Mouse (Mus musculus): ENCODE results near the gene Celsr1. TPM values are rescaled to one million over a fixed set of nuclear protein-coding genes. Genes with fewer than 3 reads are reported as not detected.
"Not testable (repeated sequence)": the region's sequence is repeated elsewhere in the genome, so short reads cannot be mapped to it uniquely, and the experiment has no call there.

Celsr1 gene
- total and polyA plus RNA-seq, 2 experiments: 2.4 to 11.5 TPM

DNA sequence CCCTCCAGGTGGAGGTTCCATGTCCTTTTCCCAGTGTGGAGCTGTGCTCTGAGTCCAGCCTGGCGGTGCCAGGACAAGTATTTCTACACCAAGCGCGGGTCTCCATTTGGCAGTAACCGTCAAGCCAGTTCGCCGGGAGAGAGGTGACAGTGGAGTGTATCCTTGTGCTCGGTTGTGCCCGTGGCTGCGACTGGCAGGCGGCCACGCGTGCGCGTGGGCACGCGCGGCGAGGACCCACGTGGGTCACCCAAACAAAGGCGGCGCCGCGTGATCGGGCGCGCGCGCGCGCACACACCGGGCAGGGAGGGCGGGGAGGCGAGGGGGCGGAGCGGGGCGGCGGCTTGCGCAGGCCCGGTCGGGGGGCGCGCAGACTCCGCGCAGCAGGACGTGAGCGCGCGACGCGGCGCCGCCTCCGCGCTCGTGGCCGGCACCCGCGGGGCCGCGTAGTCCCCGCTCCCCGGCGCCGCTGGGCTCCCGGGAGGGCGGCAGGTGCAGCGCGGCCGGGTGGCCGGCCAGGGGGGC is 24.9 kb upstream of the Celsr1 start:
- H3K4me3 ChIP-seq (ENCODE audit: insufficient read depth, low read depth, low read length): peak overlapping the region; percentile 95
- no peaks in the 10 kb centered on the region for H3K27me3 ChIP-seq (ENCODE audit: control insufficient read depth, insufficient read depth, low read length)
- WGBS: 1% methylated on average over 53 of the region's 70 CpGs
- peak overlapping the region; percentile 97 for H3K9ac ChIP-seq (ENCODE audit: low read depth, low read length)
- H3K27ac ChIP-seq (replicated peaks; ENCODE audit: insufficient read depth, low read depth, low read length): no peak overlapping the region
- H3K36me3 ChIP-seq (ENCODE audit: control insufficient read depth, insufficient read depth, low read length): no peaks in the 10 kb centered on the region
- peak; percentile 67 for DNase-seq (ENCODE audit: extremely low read depth, low read depth, low spot score)
- H3K79me2 ChIP-seq (ENCODE audit: control insufficient read depth, insufficient read depth, low read length): peaks cover 4% of the 10 kb centered on the region; the same call in 1 of the 2 replicates
- TF ChIP-seq CTCF (IDR thresholded peaks at IDR 0.05; ENCODE audit: low read depth, low read length) (no peak), POLR2A (IDR thresholded peaks at IDR 0.05; ENCODE audit: extremely low read depth, insufficient read depth, low read length) (0 out of 2 replicates have a peak, but pooled peaks have one; percentile 2)
- peaks cover 5% of the 10 kb centered on the region for H3K4me1 ChIP-seq (ENCODE audit: control insufficient read depth, insufficient read depth, low read length)

DNA sequence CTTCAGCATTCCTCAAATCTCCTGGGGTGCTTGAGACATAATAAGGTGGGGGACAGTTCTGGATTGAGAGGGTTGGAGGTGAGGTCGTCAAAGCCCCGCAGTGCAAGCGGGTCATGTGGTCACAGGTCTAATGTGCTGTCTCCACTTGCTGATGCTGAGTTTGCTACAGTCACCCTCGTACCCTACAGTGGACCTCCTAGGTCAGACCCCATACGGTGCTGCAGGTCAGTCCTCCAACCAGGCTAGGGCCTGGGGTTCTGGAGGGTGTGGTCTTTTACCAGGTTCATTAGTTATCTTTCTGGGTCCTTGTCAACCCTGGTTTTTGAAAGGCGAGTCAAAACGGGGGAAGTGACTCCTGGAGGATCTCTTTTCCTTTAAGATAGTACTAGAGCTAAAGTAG is 24.3 kb upstream of the Celsr1 start:
- Histone ChIP-seq H3K79me2 (ENCODE audit: control insufficient read depth, insufficient read depth, low read length) (peaks cover 4% of the 10 kb centered on the region; the same call in 1 of the 2 replicates), H3K27me3 (ENCODE audit: control insufficient read depth, insufficient read depth, low read length) (no peaks in the 10 kb centered on the region), H3K4me1 (ENCODE audit: control insufficient read depth, insufficient read depth, low read length) (peaks cover 5% of the 10 kb centered on the region), H3K27ac (replicated peaks; ENCODE audit: insufficient read depth, low read depth, low read length) (no peak overlapping the region), H3K4me3 (ENCODE audit: insufficient read depth, low read depth, low read length) (peak overlapping the region; percentile 95; the same call in 1 of the 2 replicates), H3K36me3 (ENCODE audit: control insufficient read depth, insufficient read depth, low read length) (no peaks in the 10 kb centered on the region), H3K9ac (ENCODE audit: low read depth, low read length) (no peak overlapping the region; the same call in 1 of the 2 replicates)
- DNase-seq (ENCODE audit: extremely low read depth, low read depth, low spot score): no peak
- TF ChIP-seq POLR2A (IDR thresholded peaks at IDR 0.05; ENCODE audit: extremely low read depth, insufficient read depth, low read length) (no peak), CTCF (IDR thresholded peaks at IDR 0.05; ENCODE audit: low read depth, low read length) (no peak)
- 32% methylated on average over 7 of the region's 7 CpGs for WGBS

- peaks cover 5% of the 10 kb centered on the region for H3K4me1 ChIP-seq (ENCODE audit: control insufficient read depth, insufficient read depth, low read length)
- H3K79me2 ChIP-seq (ENCODE audit: control insufficient read depth, insufficient read depth, low read length): peaks cover 4% of the 10 kb centered on the region; the same call in 1 of the 2 replicates
- TF ChIP-seq POLR2A (IDR thresholded peaks at IDR 0.05; ENCODE audit: extremely low read depth, insufficient read depth, low read length): no peak
- no peak for TF ChIP-seq CTCF (IDR thresholded peaks at IDR 0.05; ENCODE audit: low read depth, low read length)
- H3K36me3 ChIP-seq (ENCODE audit: control insufficient read depth, insufficient read depth, low read length): no peaks in the 10 kb centered on the region
- no peaks in the 10 kb centered on the region for H3K27me3 ChIP-seq (ENCODE audit: control insufficient read depth, insufficient read depth, low read length)
- 45% methylated on average over 6 of the region's 6 CpGs for WGBS
- DNase-seq (ENCODE audit: extremely low read depth, low read depth, low spot score): no peak
- no peak within 1 kb of the TSS for H3K27ac ChIP-seq (replicated peaks; ENCODE audit: insufficient read depth, low read depth, low read length)
- H3K4me3 ChIP-seq (ENCODE audit: insufficient read depth, low read depth, low read length): peak within 1 kb of the TSS; percentile 95
- H3K9ac ChIP-seq (ENCODE audit: low read depth, low read length): peak within 1 kb of the TSS; percentile 68
Measured at GRCm38 (mm10) chr15:86057413-86057812, 23.8 kb upstream of the Celsr1 start, which contains the start of gene Gramd4. Gene Gramd4, plus strand, starts transcription at chr15:86057695.

DNA sequence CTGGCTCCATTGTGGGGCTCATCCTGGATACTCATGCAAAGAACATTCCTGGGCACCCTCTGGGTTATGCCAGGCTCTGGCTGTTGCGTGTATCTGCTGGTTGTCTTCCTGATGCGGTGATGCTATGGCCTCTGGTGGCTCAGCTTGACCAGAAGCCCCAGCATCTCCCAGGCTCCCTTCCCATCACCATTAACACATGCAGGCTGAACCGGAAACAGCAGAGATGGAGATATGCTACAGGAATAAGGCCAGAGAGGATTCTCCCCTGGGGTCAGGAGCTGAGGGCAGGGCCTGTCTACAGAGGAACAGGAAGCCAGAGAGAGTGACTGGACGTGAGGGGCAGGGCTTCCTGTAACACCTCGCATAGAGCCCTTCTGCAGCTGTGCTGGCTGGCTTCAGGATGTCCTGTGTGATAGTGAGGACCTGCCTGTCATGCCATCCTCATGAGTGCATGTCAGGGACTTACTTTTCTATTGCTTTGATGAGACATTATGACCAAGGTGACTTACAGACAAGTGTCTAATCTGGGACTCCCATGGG is 22.7 kb upstream of the Celsr1 start:
- Histone ChIP-seq H3K79me2 (ENCODE audit: control insufficient read depth, insufficient read depth, low read length) (peaks cover 4% of the 10 kb centered on the region; the same call in 1 of the 2 replicates), H3K4me3 (ENCODE audit: insufficient read depth, low read depth, low read length) (no peak overlapping the region), H3K27me3 (ENCODE audit: control insufficient read depth, insufficient read depth, low read length) (no peaks in the 10 kb centered on the region), H3K27ac (replicated peaks; ENCODE audit: insufficient read depth, low read depth, low read length) (no peak overlapping the region), H3K4me1 (ENCODE audit: control insufficient read depth, insufficient read depth, low read length) (peaks cover 5% of the 10 kb centered on the region), H3K36me3 (ENCODE audit: control insufficient read depth, insufficient read depth, low read length) (no peaks in the 10 kb centered on the region), H3K9ac (ENCODE audit: low read depth, low read length) (no peak overlapping the region)
- TF ChIP-seq CTCF (IDR thresholded peaks at IDR 0.05; ENCODE audit: low read depth, low read length): no peak
- 82% methylated on average over 5 of the region's 5 CpGs for WGBS
- DNase-seq (ENCODE audit: extremely low read depth, low read depth, low spot score): no peak

- not testable (repeated sequence) for H3K9ac ChIP-seq (ENCODE audit: low read depth, low read length); H3K4me3 ChIP-seq (ENCODE audit: insufficient read depth, low read depth, low read length); H3K27ac ChIP-seq (replicated peaks; ENCODE audit: insufficient read depth, low read depth, low read length); H3K36me3 ChIP-seq (ENCODE audit: control insufficient read depth, insufficient read depth, low read length); H3K79me2 ChIP-seq (ENCODE audit: control insufficient read depth, insufficient read depth, low read length); DNase-seq (ENCODE audit: extremely low read depth, low read depth, low spot score); H3K27me3 ChIP-seq (ENCODE audit: control insufficient read depth, insufficient read depth, low read length); H3K4me1 ChIP-seq (ENCODE audit: control insufficient read depth, insufficient read depth, low read length)
- WGBS: 80% methylated on average over 3 of the region's 3 CpGs
Measured at GRCm38 (mm10) chr15:86054861-86055260, 21.3 kb upstream of the Celsr1 start.

DNA sequence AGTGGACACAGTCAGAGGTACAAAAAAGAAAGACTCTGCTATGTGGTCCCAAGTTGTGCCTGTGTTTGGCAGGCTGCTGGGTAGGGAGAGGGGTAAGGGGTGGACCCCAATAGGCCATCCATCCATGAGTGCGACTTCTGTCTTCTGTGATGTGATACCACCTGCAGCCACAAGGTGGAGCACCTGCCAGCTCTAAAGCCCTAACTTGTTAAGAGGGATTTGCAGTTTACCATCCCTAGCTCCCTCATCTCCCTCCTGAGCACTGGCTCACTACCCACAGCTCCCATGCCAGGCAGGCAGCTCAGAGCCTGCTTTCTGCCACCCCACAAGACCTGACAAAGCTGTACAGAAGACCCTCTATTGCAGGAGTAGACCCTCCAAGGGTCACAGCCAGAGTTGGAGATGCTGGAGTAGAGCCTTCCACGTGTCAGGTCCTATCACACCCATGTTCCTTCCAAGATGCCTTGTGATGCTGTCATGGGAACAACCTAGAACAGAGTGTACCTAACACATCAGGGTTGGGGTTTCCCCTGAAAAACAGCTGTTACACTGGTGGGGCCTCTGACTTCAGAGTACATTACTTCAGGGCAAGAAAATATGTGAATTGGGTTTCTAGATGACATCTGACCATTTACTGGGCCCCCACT is 20.4 kb upstream of the Celsr1 start:
- no peak overlapping the region for H3K27ac ChIP-seq (replicated peaks; ENCODE audit: insufficient read depth, low read depth, low read length)
- TF ChIP-seq POLR2A (IDR thresholded peaks at IDR 0.05; ENCODE audit: extremely low read depth, insufficient read depth, low read length): no peak
- TF ChIP-seq CTCF (IDR thresholded peaks at IDR 0.05; ENCODE audit: low read depth, low read length): peak; percentile 86
- peaks cover 2% of the 10 kb centered on the region for H3K4me1 ChIP-seq (ENCODE audit: control insufficient read depth, insufficient read depth, low read length)
- peak; percentile 47 for DNase-seq (ENCODE audit: extremely low read depth, low read depth, low spot score)
- H3K79me2 ChIP-seq (ENCODE audit: control insufficient read depth, insufficient read depth, low read length): peaks cover 3% of the 10 kb centered on the region; the same call in 1 of the 2 replicates
- H3K4me3 ChIP-seq (ENCODE audit: insufficient read depth, low read depth, low read length): no peak overlapping the region
- H3K27me3 ChIP-seq (ENCODE audit: control insufficient read depth, insufficient read depth, low read length): no peaks in the 10 kb centered on the region
- no peak overlapping the region for H3K9ac ChIP-seq (ENCODE audit: low read depth, low read length)
- WGBS: 44% methylated on average over 2 of the region's 2 CpGs
- H3K36me3 ChIP-seq (ENCODE audit: control insufficient read depth, insufficient read depth, low read length): no peaks in the 10 kb centered on the region
